Mouse (Mus musculus) CD8-positive naive resting alpha-beta T cell, adult 2 months (primary cell): ENCODE results near the gene Tbl1xr1.

Source experiments
- DNase-seq, 2 experiments: peaks; one replicate each; pipeline ENCODE4 v3.0.0; 2022; ENCODE audit warnings: low read depth in 2 of 2, low spot score in 2 of 2

Tbl1xr1 gene

GRCm38 (mm10) chr3:22141984-22142719, 65.7 kb downstream of the Tbl1xr1 start:
- DNase-seq = no peak

DNA sequence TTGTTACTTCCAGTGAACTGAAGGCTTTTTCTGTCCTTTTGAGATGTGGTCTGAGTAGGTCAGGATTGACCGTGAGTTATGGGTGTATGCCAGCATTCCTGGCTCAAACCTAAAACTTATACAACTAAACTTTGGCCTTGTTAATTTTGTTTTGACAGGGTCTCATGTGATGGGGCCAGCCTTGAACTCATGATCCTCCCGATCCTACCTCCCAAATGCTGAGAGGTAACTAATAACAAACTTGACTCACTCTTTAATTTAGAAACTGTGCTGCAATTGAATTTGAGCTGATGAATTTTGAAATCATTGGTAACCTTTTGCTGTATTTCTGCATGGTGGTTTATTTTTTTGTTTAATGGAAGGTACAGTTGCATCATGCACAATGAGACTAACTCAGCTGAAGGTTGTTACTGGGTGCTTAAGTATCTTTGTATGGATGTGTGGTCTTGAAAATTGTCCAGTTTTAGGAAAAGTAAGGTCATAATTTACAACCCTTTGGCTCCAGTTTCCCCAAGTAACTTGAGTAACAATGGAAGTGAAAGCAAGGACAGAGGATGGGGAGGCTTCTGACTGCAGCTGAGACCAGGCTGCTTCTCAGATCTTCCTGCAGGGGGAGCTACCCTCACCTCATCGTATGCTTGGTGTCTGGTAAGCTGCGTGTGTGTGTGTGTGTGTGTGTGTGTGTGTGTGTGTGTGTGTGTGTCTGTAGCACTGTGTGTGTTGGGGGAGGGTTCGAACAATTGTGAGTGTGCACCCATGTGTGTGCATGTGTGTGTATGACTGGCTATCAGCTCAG, 66.6 kb downstream of the Tbl1xr1 start:
- DNase-seq = peak; percentile 51 to 59

GRCm38 (mm10) chr3:22144255-22144654, 67.8 kb downstream of the Tbl1xr1 start:
- no peak for DNase-seq

GRCm38 (mm10) chr3:22147433-22147927, 71.0 kb downstream of the Tbl1xr1 start:
- no peak for DNase-seq

GRCm38 (mm10) chr3:22148306-22148932, 72.0 kb downstream of the Tbl1xr1 start:
- DNase-seq = no peak

DNA sequence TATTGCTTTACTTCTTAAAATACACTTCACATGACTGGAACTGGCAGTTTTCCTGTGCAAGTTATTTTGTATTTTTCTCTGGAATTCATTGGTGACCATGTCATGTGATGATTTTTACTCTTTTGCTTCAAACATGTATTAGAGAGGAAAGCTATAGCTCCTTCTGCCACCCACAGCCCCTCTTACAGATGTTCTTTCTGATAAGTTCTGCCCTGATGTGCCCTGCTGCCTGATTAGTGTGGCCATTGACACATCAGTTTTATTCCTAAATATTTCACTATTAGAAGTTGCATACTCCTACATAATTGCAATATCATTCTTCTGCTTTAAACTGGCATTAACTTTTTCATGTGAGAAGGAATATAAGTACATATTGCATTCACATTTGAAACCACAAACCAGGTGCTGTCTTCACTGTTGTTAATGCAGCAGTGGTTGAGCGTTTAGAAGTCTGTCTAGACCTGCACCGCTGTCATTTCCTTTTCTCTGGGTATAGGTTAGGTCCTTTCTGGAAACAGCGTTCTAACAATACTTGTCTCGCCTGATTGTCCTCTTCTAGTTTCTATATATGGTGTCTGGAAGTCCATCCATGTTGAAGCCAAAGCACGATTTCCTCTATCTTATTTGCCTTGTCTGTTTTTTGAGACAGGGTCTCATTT, 74.5 kb downstream of the Tbl1xr1 start:
- peak in 1 of 2 experiments; percentile 4 for DNase-seq

- no peak for DNase-seq
Measured at GRCm38 (mm10) chr3:22152773-22153172, 76.3 kb downstream of the Tbl1xr1 start.

DNA sequence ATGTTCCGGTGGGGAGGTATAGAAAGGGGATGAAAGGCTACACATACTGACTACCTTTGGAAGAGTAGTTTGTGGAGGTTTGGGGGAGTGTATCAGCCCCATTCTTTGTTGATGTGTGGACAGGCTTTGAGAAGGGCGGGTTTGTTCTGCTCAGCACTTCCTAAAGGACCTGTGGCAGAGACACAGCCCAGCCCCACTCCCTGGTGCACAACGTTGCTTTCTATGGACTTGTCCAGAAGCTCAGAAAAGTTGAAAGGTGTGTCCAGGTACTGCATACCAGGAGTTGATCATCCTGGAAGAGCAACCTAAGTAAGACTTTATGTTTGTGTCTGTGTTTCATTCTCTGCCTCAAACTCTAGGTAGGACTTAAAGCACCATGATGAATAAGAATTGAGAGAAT, 78.1 kb downstream of the Tbl1xr1 start:
- no peak for DNase-seq

DNA sequence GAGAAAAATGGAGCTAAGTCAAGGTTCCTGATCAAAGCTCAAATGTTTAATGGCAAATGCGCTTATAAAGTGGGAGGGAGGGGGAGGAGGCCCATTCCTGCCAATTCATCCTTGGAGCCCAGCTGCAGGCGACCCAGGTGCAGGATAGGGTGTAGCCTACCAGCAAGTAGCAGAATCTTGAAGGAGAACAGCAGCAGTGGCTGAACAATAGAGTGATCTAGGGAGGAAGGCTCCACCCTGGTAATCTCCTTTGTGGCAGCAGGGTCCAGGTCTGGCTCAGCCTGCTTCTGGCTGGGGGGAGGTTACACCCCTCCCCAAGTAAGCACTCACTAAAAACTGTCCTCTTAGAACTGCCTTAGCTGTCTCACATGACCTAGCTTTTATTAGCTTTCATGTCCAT, 79.9 kb downstream of the Tbl1xr1 start:
- no peak for DNase-seq

DNA sequence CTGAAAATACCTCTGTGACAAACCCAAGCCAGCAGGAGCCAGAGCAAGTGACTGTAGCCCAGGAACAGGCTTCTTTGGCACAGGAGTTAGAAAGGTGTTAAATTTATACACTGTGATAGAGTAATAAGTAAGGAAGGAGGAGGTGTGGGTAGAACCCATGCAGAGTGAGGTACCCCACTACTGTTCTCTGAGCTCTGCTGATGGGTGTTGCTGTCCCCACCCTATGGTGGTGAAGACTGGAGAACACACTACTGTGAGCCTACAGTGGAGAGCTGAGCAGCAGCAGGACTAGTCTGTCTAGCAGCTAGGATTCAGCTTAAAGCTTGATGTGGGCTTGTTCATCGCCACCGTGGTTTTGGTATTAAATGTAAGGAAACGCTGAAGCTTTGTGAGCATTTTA, 86.5 kb downstream of the Tbl1xr1 start:
- no peak for DNase-seq

DNA sequence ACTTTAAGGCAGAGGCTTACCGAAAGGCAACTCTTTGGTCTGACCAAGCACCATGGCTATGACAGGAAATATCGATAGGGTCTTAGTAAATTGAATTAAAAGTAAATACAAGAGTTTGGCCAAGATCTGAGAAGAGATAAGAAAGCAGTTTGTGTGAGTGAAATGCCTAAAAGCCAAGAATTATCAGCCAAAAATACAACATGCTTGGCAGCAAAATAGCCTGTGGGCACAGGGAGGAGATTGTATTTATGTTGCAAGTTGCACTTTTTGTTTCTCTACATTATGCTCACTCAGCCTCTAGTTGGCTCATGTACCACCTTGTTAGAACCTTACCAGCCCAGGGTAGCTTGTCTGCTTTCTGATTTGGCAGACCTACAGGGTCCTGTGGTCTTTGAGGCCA, 91.4 kb downstream of the Tbl1xr1 start:
- DNase-seq = no peak

DNA sequence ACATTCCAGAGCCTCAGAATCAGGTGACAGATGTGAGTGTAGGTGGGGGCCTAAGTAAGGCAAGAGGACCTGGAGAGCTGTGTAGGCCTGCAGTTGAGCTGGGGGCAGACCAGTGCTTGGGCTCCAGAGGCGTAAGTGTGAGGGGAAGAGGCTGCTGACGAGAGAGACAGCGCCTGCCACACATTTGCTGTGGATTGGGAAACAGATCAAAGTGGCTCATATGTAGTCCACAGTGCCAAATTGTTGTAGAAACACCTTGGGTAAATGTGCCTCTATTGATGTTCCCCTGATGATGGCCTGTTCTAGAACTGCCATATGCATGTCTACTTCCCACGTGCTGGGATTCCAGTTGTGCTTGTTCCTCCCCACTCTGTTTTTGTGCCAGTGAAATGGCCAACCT, 92.0 kb downstream of the Tbl1xr1 start:
- DNase-seq = no peak

DNA sequence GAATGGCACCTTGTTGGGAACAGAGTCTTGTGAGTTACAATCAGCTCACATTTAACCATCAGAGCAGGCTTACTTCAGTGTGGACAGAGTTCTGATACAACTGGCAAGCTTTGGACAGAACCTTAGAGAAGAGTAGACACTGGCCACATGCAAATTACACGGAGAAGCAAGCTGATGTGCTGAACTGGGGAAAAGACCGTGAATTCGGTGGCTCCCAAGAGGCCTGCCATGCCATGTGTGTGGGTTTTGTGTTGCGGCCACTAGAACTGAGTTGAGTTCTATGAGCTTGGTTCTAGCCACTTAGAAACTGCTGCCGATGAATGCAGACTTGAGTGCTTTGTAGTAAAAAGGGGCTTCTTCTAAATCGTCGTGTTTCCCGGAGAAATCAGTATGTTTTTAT, 95.1 kb downstream of the Tbl1xr1 start:
- no peak for DNase-seq

DNA sequence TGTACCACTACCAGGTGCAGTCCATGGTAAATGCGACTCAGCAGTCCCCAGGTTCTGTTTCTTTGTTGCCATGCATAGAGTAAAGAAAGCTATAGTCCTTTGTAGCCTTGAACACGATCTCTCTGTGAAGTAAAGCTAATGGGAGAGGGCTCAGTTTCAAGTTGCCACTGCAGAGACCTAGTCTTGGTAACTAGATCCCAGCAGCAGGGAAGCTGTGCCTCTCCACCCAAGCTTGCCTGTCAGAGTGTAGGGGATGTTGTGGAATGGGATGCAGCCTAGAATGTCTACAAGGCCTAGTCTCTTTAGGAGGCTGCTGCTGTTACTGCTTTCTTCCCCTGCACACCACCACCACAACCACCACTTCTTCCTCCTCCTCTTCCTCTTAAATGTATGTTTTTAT, 96.0 kb downstream of the Tbl1xr1 start:
- no peak for DNase-seq

DNA sequence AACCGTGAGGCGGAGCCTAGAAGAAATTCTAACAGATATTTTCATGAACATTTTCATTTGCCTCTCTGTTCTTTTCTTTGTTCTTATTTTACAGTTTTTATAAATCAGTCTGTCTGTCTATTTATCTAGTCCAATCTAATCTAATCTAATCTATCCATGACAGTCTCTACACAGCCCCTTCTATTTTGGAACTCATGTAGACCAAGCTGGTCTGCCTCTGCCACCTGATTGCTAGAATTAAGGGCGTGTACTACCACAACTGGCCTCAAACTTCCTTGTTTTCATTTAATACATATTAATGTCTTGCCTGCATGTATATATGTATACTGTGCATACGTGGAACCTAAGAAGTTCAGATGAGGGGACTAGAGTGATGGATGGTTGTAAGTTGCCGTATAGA, 96.7 kb downstream of the Tbl1xr1 start:
- DNase-seq = no peak

DNA sequence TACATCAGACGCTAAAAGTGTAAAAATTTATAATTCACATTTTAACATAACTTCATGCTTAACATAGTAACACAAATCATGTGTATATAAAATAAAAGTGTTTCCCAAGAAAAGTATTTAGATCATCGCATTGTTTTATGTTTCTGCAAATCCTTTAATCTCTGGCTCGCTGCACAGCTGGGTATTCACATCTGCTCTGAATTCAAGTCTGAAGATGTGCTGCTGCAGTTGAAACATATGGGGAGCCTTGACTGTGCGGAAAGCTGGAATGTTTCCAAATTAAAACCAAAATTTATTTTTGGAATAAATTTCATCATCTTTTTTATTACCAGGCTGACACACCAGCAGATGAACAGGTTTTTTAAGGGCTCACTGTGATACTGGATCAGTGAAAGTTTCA, 97.8 kb downstream of the Tbl1xr1 start:
- no peak for DNase-seq

DNA sequence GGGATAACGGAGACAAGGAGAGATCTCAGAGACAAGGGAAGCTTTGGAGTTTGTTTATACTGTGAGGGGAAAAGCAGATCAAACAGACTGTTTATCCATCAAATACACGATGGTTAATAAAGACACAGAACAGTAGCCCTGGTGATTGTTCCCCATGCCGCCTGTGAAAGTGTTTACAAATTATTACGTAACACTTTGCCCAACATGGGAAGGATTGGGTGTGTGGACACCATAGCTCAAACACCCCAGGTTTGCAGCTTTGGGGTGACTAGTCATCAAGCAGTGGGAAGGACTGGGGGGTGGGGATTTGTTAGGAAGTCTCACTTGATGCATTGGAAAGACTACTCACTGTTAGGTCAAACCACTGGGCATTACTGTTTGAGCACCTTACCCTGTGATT, 103.6 kb downstream of the Tbl1xr1 start:
- DNase-seq = no peak

DNA sequence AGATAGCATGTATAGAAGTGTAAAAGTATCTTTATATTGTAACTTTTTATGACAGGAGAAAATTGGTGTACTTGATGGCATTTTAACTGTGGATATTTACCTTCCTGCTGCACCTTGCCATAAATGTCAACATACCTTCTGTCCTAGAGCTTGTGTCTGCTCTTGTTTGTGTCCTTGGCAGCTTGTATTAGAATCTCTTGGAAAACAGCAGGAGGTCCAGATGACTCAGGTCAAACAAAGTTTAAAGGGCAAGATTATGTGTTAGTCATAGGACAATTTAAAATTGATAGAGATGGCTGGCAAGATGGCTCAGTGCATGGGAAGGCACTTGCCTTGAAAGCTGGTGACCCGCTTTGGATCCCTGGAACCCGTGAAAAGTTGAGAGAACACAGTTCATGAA, 104.6 kb downstream of the Tbl1xr1 start:
- no peak for DNase-seq

DNA sequence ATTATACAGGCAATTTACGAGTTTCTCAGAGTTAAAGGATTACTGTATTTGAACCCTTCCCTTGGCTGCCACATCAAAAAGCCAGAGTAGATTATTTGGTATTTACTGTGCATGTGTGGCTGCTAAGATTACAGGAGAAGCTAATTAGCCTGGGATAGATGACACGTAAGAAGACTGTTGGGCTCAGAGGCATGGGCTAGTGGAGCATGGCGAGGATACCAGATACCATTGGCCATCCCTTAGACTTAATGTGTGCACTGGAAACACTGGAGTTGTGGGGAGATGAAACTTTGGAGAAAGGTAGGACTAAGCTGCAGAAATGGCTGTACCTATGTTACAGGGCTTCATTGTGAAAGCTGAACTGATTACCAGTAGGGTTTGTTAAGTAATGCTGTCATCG, 108.8 kb downstream of the Tbl1xr1 start:
- DNase-seq = no peak

GRCm38 (mm10) chr3:22190498-22190897, 114.0 kb downstream of the Tbl1xr1 start:
- DNase-seq = peak in 1 of 2 experiments; percentile 28

- DNase-seq = no peak
Measured at GRCm38 (mm10) chr3:22192931-22193330, 116.5 kb downstream of the Tbl1xr1 start.
